Mouse (Mus musculus) duodenum, adult 2 months (tissue): ENCODE measurements around the gene Gm4353. TPM values are rescaled to one million over a fixed set of nuclear protein-coding genes. Genes with fewer than 3 reads are reported as not detected.

Experiments used
- polyA plus RNA-seq: library from polyadenylated mRNA; depleted of rRNA; stranded (reverse); fragments of >200 nt; gene quantifications from 2 replicates; pipeline ENCODE4 v1.2.3, GENCODE M21; 2012; ENCODE audit warnings: low replicate concordance; rRNA removed

The Gm4353 gene
- 0.11 and 2.3 TPM in 2 replicates for polyA plus RNA-seq

GRCm38 (mm10) chr7:116084366-116084765, at the start of gene Gm4353:
Gm4353 (minus strand) TSS chr7:116084635.

DNA sequence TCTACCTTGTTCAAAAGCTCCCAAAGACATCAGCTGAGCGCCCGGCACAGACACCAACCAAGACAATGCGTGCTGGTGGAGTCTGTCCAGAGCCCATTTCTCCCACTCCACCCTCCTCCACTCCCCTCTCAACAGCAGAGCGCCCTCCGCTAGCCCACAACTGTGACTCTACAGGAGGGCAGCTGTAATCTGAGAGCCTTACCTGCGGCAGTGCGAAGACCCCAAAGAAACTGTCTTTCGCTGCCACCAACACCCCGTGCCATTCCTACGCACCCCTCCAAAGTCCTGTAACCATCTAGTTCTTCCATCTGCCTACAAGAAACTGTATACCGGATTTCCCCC, 45.3 kb downstream of the Gm4353 start, which contains the start of gene 1110004F10Rik:
Gene 1110004F10Rik, plus strand, starts transcription at position 202 of the 342 bp plus-strand sequence.

DNA sequence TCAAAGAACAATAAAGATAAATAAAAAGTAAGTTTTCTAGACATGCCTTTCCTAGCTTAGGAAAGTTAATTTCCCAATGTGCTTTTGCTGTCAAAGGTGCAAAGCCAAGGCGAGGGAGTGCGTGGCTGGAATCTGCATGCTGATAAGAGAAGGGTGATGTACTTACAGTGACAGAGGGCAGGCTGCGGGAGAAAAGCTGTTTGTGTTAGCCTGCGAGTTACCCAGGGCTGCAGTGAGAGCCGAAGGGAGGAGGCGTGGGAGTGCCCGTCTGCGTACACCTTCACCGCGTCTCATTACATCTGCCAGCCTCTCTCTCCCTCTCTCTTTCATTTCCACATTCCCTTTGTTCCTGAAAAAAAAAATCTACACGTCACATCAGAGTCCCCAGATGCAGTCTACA, 45.9 kb downstream of the Gm4353 start, which contains the start of gene Sox6:
Gene Sox6, minus strand, starts transcription at position 286 of the 400 bp plus-strand sequence.

Other genes with a start within 250 kb of the Gm4353 start
- gene Sox6, start 45.8 kb downstream of the Gm4353 start, polyA plus RNA-seq = 5.9 and 6.3 TPM in 2 replicates
- gene 1110004F10Rik, start 45.2 kb downstream of the Gm4353 start, polyA plus RNA-seq = 8.6 and 9.4 TPM in 2 replicates
- 24.2 and 29.2 TPM in 2 replicates for gene Plekha7, start 223.7 kb upstream of the Gm4353 start, polyA plus RNA-seq
- 29.0 and 62.6 TPM in 2 replicates for gene Rps13, start 249.6 kb upstream of the Gm4353 start, polyA plus RNA-seq